Mouse (Mus musculus) gastrocnemius, postnatal 25 days (tissue): ENCODE data around the gene Ncoa6. TPM values are rescaled to one million over a fixed set of nuclear protein-coding genes. Genes with fewer than 3 reads are reported as not detected.
"Not testable (repeated sequence)": the region's sequence is repeated elsewhere in the genome, so short reads cannot be mapped to it uniquely, and the experiment has no call there.

ENCODE experiments used
- DNase-seq: peaks from one replicate; pipeline ENCODE4 v3.0.0; 2022
- long read RNA-seq, 2 experiments: library from polyadenylated mRNA; stranded (forward); transcript quantifications; one replicate each; pipeline ENCODE4 v2.0.0; 2021
- total RNA-seq, 2 experiments: library from RNA; stranded (reverse); gene quantifications; 1 replicate in 1 of 2; 2 replicates in 1 of 2; pipeline ENCODE4 v1.2.3; 2021

Ncoa6 gene
- total RNA-seq = 10 to 100 TPM; 13.0 to 13.8 TPM
- long read RNA-seq, experiment 1, partial matches to known transcripts = 2 of 20 reads
- long read RNA-seq, experiment 1, other reads (novel, unspliced or antisense) = 17 of 20 reads
- long read RNA-seq, experiment 2, partial matches to known transcripts = 3 of 18 reads
- long read RNA-seq, experiment 2, other reads (novel, unspliced or antisense) = 15 of 18 reads

GRCm38 (mm10) chr2:155473570-155474088 is at the start of gene Ncoa6:
Gene Ncoa6, minus strand, starts transcription at chr2:155473894.
- DNase-seq = peak; percentile 81

DNA sequence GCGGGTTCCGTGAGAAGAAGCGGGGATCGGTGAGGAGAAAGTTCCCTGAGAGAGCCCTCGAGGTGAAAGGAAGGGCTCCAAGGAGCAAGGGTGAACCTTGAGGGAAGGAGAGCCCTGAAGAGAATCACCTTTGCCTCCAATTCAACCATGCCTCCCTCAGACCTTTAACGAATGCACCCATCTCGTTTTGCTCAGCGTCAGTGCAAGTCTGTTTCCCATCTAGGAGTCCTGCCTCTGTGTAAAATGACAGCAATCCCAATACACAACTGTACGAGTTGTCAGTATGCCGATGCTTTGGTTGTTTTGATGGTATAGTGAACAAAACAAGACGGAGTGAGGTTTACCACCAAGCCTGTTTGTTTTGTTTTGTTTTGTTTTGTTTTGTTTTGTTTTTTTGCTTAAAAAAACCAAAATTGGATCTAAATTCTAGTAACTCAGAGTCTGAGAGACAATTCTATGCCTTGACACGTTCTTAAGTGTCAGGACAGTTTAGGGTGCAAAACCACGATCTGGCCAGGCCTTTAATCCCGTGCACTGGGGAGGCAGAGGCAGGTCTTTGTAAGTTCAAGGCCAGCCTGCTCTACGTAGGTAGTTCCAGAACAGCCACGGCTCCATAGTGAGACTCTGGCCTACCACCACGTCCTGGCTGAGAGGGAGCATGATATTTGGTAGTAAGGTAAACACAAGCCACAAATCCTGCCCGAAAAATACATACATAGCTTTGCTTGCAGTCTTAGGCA is 45.0 kb upstream of the Ncoa6 start:
- no peak for DNase-seq

GRCm38 (mm10) chr2:155517455-155518423 is 44.0 kb upstream of the Ncoa6 start, which contains the start of the genes Acss2 and Ggt7:
Gene Acss2, plus strand, starts transcription at chr2:155517948.
Gene Ggt7, minus strand, starts transcription at chr2:155518237.
- peak; percentile 99 for DNase-seq

- peak; percentile 31 for DNase-seq
Measured at GRCm38 (mm10) chr2:155515941-155516340, 42.2 kb upstream of the Ncoa6 start.

DNA sequence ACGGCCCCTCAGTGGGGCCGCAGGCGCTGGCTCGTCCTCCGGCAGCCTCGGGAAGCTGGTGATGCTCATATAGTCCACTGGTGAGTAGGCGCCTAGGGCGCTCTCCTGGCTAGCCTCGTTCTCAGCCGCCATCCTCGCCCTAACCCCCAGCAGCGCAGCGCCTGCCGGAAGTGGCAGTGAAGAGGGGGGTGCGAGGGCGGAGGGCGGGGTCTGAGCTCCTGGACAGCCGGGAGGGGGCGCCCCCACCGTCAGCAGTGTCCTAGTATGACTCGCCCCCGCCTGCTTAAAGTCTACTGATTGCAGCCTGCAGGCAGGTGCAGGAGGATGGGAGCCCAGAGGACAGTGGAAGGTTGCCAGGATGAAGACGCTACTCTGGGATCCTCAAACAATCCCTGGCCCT is 41.0 kb upstream of the Ncoa6 start:
- peak; percentile 73 for DNase-seq

GRCm38 (mm10) chr2:155513543-155513942 is 39.8 kb upstream of the Ncoa6 start:
- no peak for DNase-seq

DNA sequence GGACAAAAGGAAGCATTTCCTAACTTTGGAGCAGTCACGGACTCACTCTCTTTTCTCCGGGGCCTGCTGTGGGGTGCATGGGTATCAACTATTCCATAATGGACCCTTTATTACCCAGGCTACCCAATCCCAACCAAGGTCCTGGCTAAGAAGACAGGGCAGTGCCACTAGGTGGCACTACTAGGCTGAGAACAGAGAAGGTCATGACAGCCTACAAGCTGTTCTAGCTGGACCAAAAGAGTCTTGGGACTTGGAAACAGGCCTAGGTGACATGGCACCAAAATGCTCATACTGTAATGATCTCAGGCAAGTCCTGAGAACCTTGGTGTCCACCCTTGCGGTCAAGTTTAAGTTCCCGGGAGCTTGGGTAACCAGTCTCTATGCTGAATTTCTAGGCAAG is 38.8 kb upstream of the Ncoa6 start:
- DNase-seq = peak; percentile 21

- DNase-seq = no peak
Measured at GRCm38 (mm10) chr2:155507721-155508470, 34.2 kb upstream of the Ncoa6 start.

- DNase-seq = no peak
Measured at GRCm38 (mm10) chr2:155505811-155506210, 32.1 kb upstream of the Ncoa6 start.

DNA sequence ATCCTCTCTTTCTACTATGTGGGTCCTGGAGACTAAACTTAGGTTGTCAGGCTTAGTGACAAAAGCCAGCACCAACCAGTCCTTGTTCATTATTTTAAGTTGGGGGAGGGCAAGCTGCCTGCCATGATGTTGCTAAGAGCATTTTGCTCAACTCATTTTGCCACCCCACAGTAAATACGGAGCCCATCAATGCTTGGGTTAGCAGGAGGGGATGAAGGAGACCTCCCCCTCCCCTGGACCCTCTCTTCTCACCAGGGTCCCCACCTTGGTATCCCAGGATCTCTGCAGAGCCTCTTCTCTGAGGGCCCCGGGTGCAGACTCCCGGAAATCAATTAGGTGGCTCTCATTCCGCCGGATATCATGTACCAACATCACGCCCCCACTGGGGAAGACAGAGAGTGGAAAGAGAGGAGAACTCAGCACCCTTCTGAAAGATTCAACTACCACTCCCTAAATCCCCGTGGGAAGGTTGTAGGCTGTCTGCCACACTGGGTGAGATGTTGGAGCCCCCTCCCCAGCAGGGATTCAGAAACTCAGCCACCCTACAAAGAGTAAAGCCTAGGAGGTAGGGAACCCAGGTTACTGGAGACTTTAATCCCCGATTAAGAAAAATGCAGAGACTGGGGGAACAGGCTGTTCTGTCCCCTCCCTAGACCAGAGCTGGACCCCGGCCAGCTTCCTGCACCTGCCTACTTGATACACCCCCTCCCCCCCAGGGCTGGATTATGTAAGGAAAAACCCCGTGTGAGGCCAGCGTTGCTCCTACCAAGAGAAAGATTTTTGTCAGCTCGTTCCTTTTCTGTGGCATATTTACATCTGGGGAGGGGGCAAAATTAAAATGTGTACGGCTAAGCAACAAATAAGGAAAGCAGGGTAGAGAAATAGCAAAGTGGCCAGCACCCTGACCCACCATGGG is 31.0 kb upstream of the Ncoa6 start:
- no peak for DNase-seq

GRCm38 (mm10) chr2:155502596-155502995 is 28.9 kb upstream of the Ncoa6 start:
- no peak for DNase-seq

- no peak for DNase-seq
Measured at GRCm38 (mm10) chr2:155490998-155491397, 17.3 kb upstream of the Ncoa6 start.

DNA sequence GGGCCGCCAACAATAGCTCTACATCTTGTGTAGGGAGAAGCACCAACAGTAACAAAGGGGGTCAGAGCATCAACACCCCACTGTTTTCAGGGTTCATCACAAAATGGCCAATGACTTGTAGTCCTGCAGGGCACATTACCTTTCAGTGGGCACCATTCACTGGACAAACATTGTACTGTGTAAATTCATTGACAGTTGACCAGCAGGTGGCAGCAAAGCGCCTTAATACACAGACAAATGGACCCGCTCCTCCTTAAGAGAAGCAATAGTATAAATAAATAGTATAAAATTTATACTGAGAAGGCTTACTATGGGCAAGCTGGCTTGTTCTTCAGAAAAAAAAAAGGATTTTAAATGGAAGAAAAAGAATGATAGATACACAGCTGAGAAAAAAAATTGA is 8.3 kb upstream of the Ncoa6 start:
- no peak for DNase-seq

- DNase-seq = peak; percentile 42
Measured at GRCm38 (mm10) chr2:155472671-155473569, 774 bp downstream of the Ncoa6 start.

GRCm38 (mm10) chr2:155466861-155467260 is 6.8 kb downstream of the Ncoa6 start:
- DNase-seq = no peak

- no peak for DNase-seq
Measured at GRCm38 (mm10) chr2:155453591-155453990, 20.1 kb downstream of the Ncoa6 start.

- no peak for DNase-seq
Measured at GRCm38 (mm10) chr2:155451256-155451655, 22.4 kb downstream of the Ncoa6 start.

DNA sequence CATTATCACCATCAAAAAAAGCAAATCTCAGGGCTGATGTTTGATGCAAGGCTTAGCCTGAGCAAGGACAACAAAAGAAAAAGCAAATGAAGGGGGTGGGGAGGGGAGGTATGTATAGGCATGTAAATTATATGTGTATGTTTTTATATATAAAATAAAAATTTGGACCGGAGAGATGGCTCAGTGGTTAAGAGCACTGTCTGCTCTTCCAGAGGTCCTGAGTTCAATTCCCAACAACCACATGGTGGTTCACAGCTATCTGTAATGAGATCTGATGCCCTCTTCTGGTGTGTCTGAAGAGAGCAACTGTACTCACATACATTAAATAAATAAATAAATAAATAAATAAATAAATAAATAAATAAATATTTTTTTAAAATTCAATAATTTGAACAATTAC is 25.8 kb downstream of the Ncoa6 start:
- not testable (repeated sequence) for DNase-seq

- no peak for DNase-seq
Measured at GRCm38 (mm10) chr2:155443446-155443845, 30.2 kb downstream of the Ncoa6 start.
